Mouse (Mus musculus) megakaryocyte-erythroid progenitor cell, adult 5-6 weeks (primary cell): Measurements from ENCODE around the gene Ttc39d. TPM values are rescaled to one million over a fixed set of nuclear protein-coding genes. Genes with fewer than 3 reads are reported as not detected.
"Not testable (repeated sequence)": the region's sequence is repeated elsewhere in the genome, so short reads cannot be mapped to it uniquely, and the experiment has no call there.

ENCODE experiments used
- ATAC-seq: replicated peaks from 2 replicates; pipeline ENCODE4 v1.8.0; 2016; ENCODE audit warnings: mild to moderate bottlenecking, inconsistent platforms; ENCODE audit not compliant: severe bottlenecking, poor library complexity, low FRiP score, low TSS enrichment
- total RNA-seq, 2 experiments: library from RNA; stranded (forward) in 1 of 2; stranded (reverse) in 1 of 2; fragments of 200-1000, 215-1000 nt in 1 of 2; fragments of >200 nt in 1 of 2; fragmentation: Nextera tagmentation in 1 of 2; gene quantifications; 2 replicates each; pipeline ENCODE4 v1.2.3; 2014 to 2017

Gene Ttc39d
- total RNA-seq (2014; fragmentation: Nextera tagmentation) (not detected in 2 replicates), total RNA-seq (2017) (not detected in 2 replicates)

DNA sequence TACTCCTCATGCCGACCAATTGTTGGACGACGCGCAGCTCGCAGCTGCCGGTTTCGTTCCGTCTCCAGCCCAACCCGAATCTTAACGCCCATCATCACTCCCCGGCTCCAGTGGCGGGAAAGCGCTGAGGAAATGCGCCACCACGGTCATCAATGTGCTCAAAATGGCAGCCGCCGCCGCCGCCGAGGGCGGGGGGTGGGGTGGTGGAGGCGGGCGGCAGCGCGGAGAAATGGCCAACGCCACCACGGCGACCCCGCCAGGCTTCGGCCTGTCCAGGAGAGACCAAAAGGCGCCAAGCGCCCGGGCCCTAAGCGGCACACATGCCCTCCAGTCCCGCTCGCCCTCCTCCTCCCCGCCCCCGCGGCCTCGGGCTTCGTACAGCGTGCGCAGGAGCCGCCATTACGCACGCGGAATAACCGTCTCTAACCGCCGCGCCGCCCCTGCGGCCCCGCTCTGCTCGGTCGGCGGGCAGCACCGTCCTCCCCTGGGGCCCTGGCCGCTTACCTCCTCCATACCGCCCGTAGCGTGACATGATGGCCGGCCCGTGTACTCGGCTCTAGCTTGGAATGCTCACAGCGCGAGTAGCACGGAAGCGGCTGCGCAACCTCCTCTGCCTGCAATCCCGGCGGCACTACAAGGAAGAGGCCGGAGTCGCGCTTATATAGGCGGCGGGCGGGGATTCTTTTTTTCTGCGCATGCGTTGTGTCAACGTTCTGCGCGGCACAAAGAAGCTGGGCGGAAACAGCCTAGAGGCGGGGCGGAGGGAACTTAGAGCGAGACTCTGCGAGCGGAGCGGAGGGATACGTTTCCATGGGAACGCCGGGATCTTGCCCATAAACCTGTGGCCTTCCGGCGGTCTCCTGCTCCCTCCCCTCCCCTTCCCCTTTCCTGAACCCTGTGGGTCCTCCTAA is at the start of gene Ttc39d, which contains the start of gene Srsf7:
TSS of gene Ttc39d (plus strand) at position 790 of the 911 bp plus-strand sequence.
TSS of gene Srsf7 (minus strand) at position 637 of the 911 bp plus-strand sequence.
- peak; percentile 93 for ATAC-seq

DNA sequence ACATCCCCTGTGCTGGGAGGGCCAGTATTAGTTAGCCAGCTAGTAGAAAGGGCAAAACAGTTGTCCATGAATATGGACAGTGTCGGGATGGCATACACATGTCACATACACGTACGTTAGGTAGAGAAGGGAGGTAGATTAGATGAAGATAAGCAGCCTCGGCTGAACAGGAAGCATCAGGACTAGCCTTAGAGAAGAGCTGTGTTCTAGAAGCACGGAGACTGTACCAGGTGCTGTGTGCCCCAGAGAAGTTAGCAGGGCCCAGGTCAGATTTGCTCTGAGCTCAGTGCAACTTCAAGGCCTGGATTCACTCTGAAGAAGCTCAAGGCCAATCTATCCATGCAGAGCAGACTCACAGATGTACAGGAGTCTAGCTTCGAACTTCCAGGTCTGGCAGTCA is 49.8 kb upstream of the Ttc39d start:
- ATAC-seq: no peak

GRCm38 (mm10) chr17:80160454-80160853 is 46.8 kb upstream of the Ttc39d start:
- no peak for ATAC-seq

DNA sequence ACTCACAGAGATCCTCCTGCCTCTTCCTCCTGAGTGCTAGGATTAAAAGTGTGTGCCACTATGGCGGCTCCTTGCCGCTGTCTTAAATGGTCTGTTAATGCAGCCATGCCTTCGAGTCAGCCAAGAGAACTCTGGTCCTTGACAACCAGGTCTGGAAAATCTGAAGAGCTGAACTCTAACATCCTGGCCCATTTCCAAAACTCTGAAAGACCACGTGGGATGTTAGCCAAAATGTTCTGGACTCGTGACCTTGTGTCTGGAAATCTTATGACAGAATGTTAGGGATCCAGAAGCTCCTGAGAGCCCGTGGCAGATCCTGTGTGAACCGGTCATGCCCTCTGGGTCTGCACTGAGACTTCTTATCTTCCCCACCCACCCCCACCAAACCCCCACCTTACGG is 43.3 kb upstream of the Ttc39d start:
- no peak for ATAC-seq

GRCm38 (mm10) chr17:80165741-80166140 is 41.5 kb upstream of the Ttc39d start:
- ATAC-seq: 0 out of 2 replicates have a peak, but pooled peaks have one; percentile 29

DNA sequence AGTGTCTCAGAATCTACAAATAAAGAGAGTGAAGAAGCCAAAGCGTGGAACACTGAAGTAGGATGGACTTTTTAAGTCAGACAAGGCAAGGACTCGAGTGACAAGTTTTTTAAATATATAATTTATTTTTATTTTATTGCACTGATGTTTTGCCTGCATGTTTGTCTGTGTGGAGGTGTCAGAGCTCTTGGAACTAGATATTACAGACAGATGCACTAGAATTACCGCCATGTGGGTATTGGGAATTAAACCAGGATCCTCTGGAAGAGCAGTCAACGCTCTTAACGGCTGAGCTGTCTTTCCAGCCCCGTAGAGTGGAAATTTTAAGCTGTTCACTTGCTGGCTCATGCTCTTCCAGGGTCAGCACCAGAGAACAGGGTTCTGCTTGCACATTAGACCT is 40.9 kb upstream of the Ttc39d start:
- ATAC-seq: no peak

GRCm38 (mm10) chr17:80167436-80167835 is 39.8 kb upstream of the Ttc39d start:
- no peak for ATAC-seq

- no peak for ATAC-seq
Observed at GRCm38 (mm10) chr17:80167851-80168251, 39.4 kb upstream of the Ttc39d start.

DNA sequence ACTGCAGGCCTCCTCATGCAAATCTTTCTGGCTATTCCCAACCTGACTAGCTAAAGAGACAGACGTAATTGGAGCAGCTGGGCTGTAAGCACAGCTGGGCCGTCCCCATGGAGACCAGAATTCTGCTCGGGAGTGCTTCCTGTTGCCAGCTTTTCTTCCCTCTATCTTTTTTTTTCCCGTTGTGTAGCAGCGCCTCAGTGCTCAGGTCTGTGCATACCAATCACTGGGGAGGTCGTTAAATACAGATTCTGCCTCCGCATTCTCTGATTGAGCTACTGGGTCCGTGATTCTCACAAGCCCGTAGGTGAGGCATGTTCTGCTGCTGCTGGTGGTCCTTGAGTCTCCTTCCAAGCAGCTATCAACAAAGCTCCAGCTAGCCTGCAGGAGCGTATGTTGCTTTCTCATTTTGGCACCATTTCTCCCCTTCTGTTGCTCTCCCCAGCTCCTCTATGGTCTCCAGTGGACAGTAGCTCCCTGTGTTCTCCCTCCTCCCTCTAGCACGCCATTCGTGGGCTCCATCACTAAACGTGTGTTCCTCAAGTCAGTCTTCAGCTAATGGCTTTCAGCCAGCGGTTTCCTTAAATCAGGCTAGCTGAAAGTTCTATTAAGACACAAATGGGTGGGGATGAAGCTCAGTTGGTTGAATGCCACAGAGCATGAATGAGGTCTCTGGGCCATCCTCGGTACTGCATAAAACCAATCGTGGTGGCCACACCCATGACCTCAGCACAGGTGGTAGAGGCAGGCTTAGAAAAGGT is 38.7 kb upstream of the Ttc39d start:
- ATAC-seq: no peak

GRCm38 (mm10) chr17:80169792-80170191 is 37.5 kb upstream of the Ttc39d start:
- no peak for ATAC-seq

GRCm38 (mm10) chr17:80170951-80171350 is 36.3 kb upstream of the Ttc39d start:
- ATAC-seq: no peak

DNA sequence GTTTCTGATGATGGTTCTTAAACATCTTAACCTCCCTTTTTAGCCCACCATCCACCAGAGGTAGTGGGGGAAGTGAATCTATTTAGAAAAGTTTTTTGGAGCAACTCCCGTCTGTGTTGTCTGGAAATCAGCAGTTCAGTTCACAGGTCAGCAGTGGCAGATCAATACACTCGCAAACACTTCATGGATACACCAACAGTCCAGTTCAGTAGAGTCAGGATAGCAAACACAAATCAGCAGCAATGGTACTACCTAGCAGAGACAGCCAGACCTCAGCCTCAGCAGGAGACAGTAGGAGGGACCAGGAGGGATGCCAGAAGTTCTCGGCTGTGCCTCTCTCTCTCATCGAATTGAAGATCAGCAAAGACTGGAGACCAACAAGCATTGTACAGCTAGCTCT is 35.3 kb upstream of the Ttc39d start:
- ATAC-seq: no peak

DNA sequence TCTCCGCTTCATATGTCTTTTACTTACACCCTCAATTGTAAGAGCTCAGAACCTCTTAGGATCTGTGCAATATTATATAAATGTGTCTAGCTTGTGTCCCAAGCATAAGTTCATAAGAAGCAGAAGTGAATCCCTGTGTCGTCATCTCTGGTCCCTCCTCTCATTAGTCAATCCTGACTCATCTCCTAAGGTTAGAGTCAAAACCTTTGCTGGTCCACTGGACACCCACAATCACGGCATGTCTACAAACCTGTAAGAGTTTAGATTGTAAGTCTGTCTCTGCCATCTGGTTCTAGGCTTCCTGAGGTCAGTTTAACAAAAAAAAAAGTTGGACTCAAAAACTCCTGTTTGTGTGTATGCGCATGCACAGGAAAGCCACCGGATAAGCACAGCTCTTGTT is 34.5 kb upstream of the Ttc39d start:
- ATAC-seq: no peak

- ATAC-seq: no peak
Observed at GRCm38 (mm10) chr17:80173708-80174107, 33.6 kb upstream of the Ttc39d start.

DNA sequence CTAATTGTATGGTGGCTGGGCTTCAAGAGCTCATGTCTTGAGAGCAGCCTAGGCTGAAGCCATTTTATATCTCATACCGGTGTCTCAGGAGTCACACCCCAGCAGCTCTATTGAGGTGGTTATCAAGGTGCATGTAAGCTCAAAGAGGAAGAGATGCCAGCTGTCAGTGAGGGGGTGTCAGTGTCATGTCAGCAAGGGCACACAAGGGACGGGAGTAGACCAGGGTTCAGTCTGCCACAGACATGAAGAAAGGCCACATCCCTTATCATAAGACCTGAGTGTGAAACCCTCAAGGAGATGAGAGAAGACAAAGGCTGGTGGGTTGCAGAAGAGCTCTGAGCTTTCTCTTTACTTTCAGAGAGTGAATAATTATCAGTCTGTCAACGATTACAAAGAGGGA is 33.1 kb upstream of the Ttc39d start:
- no peak for ATAC-seq

GRCm38 (mm10) chr17:80174699-80175385 is 32.4 kb upstream of the Ttc39d start:
- ATAC-seq: no peak

DNA sequence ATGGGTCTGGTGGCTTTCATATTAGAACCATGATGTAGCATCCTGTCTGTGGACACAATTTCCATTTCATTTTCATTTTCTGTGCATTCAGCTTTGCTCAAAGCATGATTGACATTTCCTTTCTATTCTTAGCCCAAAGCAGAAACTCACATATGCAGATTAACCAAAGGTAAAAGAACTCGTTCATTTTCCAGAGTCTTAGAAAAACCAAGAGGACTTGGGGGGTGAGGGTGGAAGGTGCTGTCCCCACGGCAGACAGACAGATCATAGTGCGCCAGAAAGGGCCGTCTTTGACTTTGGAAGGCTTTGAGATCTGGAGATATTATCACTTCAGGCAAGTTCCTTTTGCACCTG is 31.9 kb upstream of the Ttc39d start:
- no peak for ATAC-seq

GRCm38 (mm10) chr17:80175966-80176365 is 31.3 kb upstream of the Ttc39d start:
- no peak for ATAC-seq

GRCm38 (mm10) chr17:80178846-80179245 is 28.4 kb upstream of the Ttc39d start:
- ATAC-seq: not testable (repeated sequence)

GRCm38 (mm10) chr17:80179959-80180358 is 27.3 kb upstream of the Ttc39d start:
- ATAC-seq: peak; percentile 94
